Mouse (Mus musculus): Measurements from ENCODE around the gene Iqschfp.

GRCm38 (mm10) chr3:68101343-68101742 is 209.3 kb downstream of the Iqschfp start:
- TF ChIP-seq POLR2A (IDR thresholded peaks at IDR 0.05; ENCODE audit: control insufficient read depth, extremely low read depth, insufficient read depth, low read length, poor library complexity), result no peak
- no peak for TF ChIP-seq CTCF (IDR thresholded peaks at IDR 0.05; ENCODE audit: borderline replicate concordance, control insufficient read depth, extremely low read depth, insufficient read depth, low read length, poor library complexity)

All from thymus, adult 2 months (tissue).